Mouse (Mus musculus) midbrain, embryonic 14.5 days (tissue): ENCODE data around the gene Dmbt1. TPM values are rescaled to one million over a fixed set of nuclear protein-coding genes. Genes with fewer than 3 reads are reported as not detected.

ENCODE experiments used
- ATAC-seq: fragments of 200-750 bp; cut with Nextera tagmentation; 2 replicates; pipeline ENCODE4 v1.8.0; 2017; ENCODE audit warnings: moderate number of reproducible peaks, moderate library complexity; ENCODE audit not compliant: low FRiP score, low TSS enrichment
- DNase-seq: peaks from one replicate; pipeline ENCODE4 v3.0.0-alpha.2; 2015
- H3K27ac ChIP-seq: fragments of 300-500 bp; sonication (generic); replicated peaks from 2 replicates; pipeline ENCODE4 v1.5.1; 2014; ENCODE audit warnings: mild to moderate bottlenecking, low read depth, low read length, moderate library complexity
- H3K27me3 ChIP-seq: fragments of 300-500 bp; sonication (generic); 2 replicates; pipeline ENCODE4 v1.6.1; 2014; ENCODE audit warnings: low read length, control low read depth, mixed read lengths; ENCODE audit not compliant: control insufficient read depth, insufficient read depth
- H3K36me3 ChIP-seq: fragments of 300-500 bp; sonication (generic); 2 replicates; pipeline ENCODE4 v1.6.1; 2014; ENCODE audit warnings: low read length, control low read depth; ENCODE audit not compliant: control insufficient read depth, insufficient read depth
- H3K4me1 ChIP-seq: fragments of 300-500 bp; sonication (generic); 2 replicates; pipeline ENCODE4 v1.6.1; 2014; ENCODE audit warnings: mild to moderate bottlenecking, antibody characterized with exemption, low read length, control low read depth; ENCODE audit not compliant: control insufficient read depth, insufficient read depth
- H3K4me2 ChIP-seq: fragments of 300-500 bp; sonication (generic); 2 replicates; pipeline ENCODE4 v1.6.1; 2014; ENCODE audit warnings: mild to moderate bottlenecking, low read length, moderate library complexity
- H3K4me3 ChIP-seq: fragments of 300-500 bp; sonication (generic); replicated peaks from 2 replicates; pipeline ENCODE4 v1.5.1; 2014; ENCODE audit warnings: low read depth, low read length
- H3K9ac ChIP-seq: fragments of 300-500 bp; sonication (generic); replicated peaks from 2 replicates; pipeline ENCODE4 v1.6.1; 2014; ENCODE audit warnings: mild to moderate bottlenecking, low read length, moderate library complexity
- H3K9me3 ChIP-seq: fragments of 300-500 bp; sonication (generic); 2 replicates; pipeline ENCODE4 v1.6.1; 2016; ENCODE audit warnings: low read length, control low read depth, mixed read lengths; ENCODE audit not compliant: control insufficient read depth
- WGBS: fragments of 180-500 bp; shearing (Covaris S2); extraction: QIAGEN DNeasy Blood & Tissue Kit; methylation state at CpG from one replicate; pipeline ENCODE4 v1.1.7; 2014; 5-methylcytosine and 5-hydroxymethylcytosine counted together
- polyA plus RNA-seq: library from polyadenylated mRNA; unstranded; fragments of >200 nt; fragmentation: Nextera tagmentation; extraction: Ambion mirVana; gene quantifications from 2 replicates; pipeline ENCODE4 v1.2.1, GENCODE M21; 2014

The Dmbt1 gene
- not detected in 2 replicates for polyA plus RNA-seq

GRCm38 (mm10) chr7:131031755-131032154 lies at the start of gene Dmbt1:
Gene Dmbt1 (plus strand): TSS chr7:131032053.
- no peak for DNase-seq
- Histone ChIP-seq H3K27ac (no peak within 1 kb of the TSS), H3K4me1 (no peaks in the 10 kb centered on the region), H3K4me2 (no peak within 1 kb of the TSS), H3K4me3 (no peak within 1 kb of the TSS), H3K27me3 (no peaks in the 10 kb centered on the region), H3K9ac (no peak within 1 kb of the TSS), H3K36me3 (no peaks in the 10 kb centered on the region), H3K9me3 (no peaks in the 10 kb centered on the region)
- ATAC-seq: no peak
- WGBS: 88% methylated on average over 5 of the region's 5 CpGs

GRCm38 (mm10) chr7:130982371-130982770 lies 49.5 kb upstream of the Dmbt1 start:
- H3K27ac ChIP-seq: no peak overlapping the region
- DNase-seq (no peak), ATAC-seq (no peak)
- 58% methylated on average over 4 of the region's 4 CpGs for WGBS
- no peaks in the 10 kb centered on the region for H3K9me3 ChIP-seq
- no peak overlapping the region for H3K4me2 ChIP-seq
- no peaks in the 10 kb centered on the region for H3K36me3 ChIP-seq
- peaks cover 6% of the 10 kb centered on the region; the same call in 1 of the 2 replicates for H3K4me1 ChIP-seq
- H3K9ac ChIP-seq: no peak overlapping the region
- no peak overlapping the region for H3K4me3 ChIP-seq
- H3K27me3 ChIP-seq: no peaks in the 10 kb centered on the region

- Histone ChIP-seq H3K9ac (no peak overlapping the region), H3K27me3 (no peaks in the 10 kb centered on the region), H3K27ac (no peak overlapping the region), H3K36me3 (no peaks in the 10 kb centered on the region), H3K4me3 (no peak overlapping the region), H3K4me1 (peaks cover 2% of the 10 kb centered on the region; the same call in 1 of the 2 replicates), H3K9me3 (no peaks in the 10 kb centered on the region), H3K4me2 (no peak overlapping the region)
- ATAC-seq (no peak), DNase-seq (no peak)
- WGBS: 71% methylated on average over 3 of the region's 3 CpGs
These were observed 49.0 kb upstream of the Dmbt1 start for GRCm38 (mm10) chr7:130982881-130983280.

GRCm38 (mm10) chr7:130984294-130984693 lies 47.6 kb upstream of the Dmbt1 start:
- no peak overlapping the region for H3K27ac ChIP-seq
- H3K4me1 ChIP-seq: no peaks in the 10 kb centered on the region
- no peak overlapping the region for H3K4me3 ChIP-seq
- WGBS: 82% methylated on average over 7 of the region's 7 CpGs
- ATAC-seq: no peak
- no peaks in the 10 kb centered on the region for H3K9me3 ChIP-seq
- no peak for DNase-seq
- H3K36me3 ChIP-seq: no peaks in the 10 kb centered on the region
- no peak overlapping the region for H3K9ac ChIP-seq
- no peak overlapping the region for H3K4me2 ChIP-seq
- no peaks in the 10 kb centered on the region for H3K27me3 ChIP-seq

DNA sequence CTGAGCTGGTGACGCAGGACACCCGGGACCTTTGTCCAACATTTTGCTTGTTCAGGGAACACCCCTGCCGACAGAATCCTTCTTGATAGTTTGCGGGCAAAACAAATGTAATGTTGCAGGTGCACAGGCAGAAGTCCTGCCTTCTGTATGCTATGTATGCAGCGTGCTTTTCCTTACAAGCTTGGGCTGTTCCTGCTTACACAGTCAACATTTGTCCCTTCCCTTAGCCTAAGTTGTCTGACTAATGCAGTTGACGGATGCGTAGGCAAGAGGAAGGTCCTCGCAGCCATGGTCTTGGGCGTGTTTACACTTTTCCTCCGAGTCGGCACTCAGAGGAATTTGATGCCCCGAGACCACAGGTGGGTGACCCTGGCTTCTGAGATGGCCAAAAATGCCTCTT lies 46.7 kb upstream of the Dmbt1 start:
- H3K36me3 ChIP-seq: no peaks in the 10 kb centered on the region
- H3K27ac ChIP-seq: no peak overlapping the region
- 93% methylated on average over 12 of the region's 12 CpGs for WGBS
- H3K9me3 ChIP-seq: no peaks in the 10 kb centered on the region
- no peak overlapping the region for H3K4me3 ChIP-seq
- ATAC-seq (no peak), DNase-seq (no peak)
- no peaks in the 10 kb centered on the region for H3K4me1 ChIP-seq
- H3K4me2 ChIP-seq: no peak overlapping the region
- H3K9ac ChIP-seq: no peak overlapping the region
- no peaks in the 10 kb centered on the region for H3K27me3 ChIP-seq

- 89% methylated on average over 3 of the region's 3 CpGs for WGBS
- no peaks in the 10 kb centered on the region for H3K4me1 ChIP-seq
- DNase-seq (no peak), ATAC-seq (no peak)
- H3K4me2 ChIP-seq: no peak overlapping the region
- no peaks in the 10 kb centered on the region for H3K36me3 ChIP-seq
- H3K9ac ChIP-seq: no peak overlapping the region
- no peaks in the 10 kb centered on the region for H3K27me3 ChIP-seq
- H3K4me3 ChIP-seq: no peak overlapping the region
- no peaks in the 10 kb centered on the region for H3K9me3 ChIP-seq
- H3K27ac ChIP-seq: no peak overlapping the region
These were observed 46.1 kb upstream of the Dmbt1 start for GRCm38 (mm10) chr7:130985716-130986115.

- 85% methylated on average over 5 of the region's 5 CpGs for WGBS
- H3K36me3 ChIP-seq: no peaks in the 10 kb centered on the region
- H3K4me1 ChIP-seq: no peaks in the 10 kb centered on the region
- no peak overlapping the region for H3K4me2 ChIP-seq
- no peak overlapping the region for H3K9ac ChIP-seq
- DNase-seq (no peak), ATAC-seq (no peak)
- H3K4me3 ChIP-seq: no peak overlapping the region
- no peaks in the 10 kb centered on the region for H3K9me3 ChIP-seq
- H3K27ac ChIP-seq: no peak overlapping the region
- no peaks in the 10 kb centered on the region for H3K27me3 ChIP-seq
These were observed 43.7 kb upstream of the Dmbt1 start for GRCm38 (mm10) chr7:130988146-130988545.

DNA sequence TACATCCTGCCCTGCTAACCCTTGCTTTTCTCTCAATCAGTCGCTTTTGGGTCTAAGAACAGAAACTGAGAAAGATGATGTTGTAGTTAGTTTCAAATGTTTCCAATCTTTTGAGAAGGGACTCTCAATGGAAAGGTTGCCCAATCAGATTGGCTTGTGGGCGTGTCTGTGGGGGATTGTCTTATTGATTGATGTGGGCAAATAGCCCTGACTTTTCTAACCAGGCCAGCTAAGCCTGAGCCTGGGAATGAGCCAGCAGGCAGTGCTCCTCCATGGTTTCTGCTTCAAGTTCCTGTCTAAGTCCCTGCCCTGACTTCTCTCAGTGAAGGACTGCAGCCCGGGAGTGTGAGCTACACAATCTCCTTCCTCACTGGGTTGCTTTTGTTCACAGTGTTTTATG lies 42.5 kb upstream of the Dmbt1 start:
- Histone ChIP-seq H3K9me3 (no peaks in the 10 kb centered on the region), H3K27me3 (no peaks in the 10 kb centered on the region), H3K4me1 (no peaks in the 10 kb centered on the region), H3K27ac (no peak overlapping the region), H3K9ac (no peak overlapping the region), H3K4me3 (no peak overlapping the region), H3K4me2 (no peak overlapping the region), H3K36me3 (no peaks in the 10 kb centered on the region)
- WGBS: 52% methylated on average over 3 of the region's 3 CpGs
- no peak for DNase-seq
- no peak for ATAC-seq

DNA sequence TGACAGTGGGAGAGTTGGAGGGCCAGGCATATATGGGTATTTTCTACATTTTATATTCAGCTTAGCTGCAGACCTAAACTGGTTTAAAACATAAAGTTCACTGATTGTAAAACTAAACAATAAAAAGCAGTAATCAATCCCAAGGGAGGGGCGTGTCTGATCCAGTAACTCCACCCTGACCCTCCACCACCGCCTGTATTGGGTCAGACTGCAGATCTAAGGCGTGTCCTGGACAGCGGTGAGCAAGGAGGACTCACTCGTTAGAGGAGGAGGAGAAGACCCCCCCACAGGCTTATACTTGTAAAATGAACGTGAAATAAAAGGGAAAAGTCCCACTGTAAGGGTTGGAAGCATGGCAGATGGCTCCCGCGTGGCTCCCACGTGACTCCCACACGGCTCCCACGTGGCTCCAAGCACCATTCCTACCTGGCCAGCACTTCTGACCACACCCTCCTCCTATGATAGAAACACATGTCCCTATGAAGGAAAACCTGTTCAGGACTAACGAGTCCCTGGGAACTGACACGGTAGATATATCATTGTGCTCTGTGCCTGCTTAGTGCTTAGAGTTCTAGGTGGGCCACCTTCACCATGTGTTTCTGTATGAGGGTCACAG lies 40.6 kb upstream of the Dmbt1 start:
- H3K4me2 ChIP-seq: no peak overlapping the region
- no peak overlapping the region for H3K4me3 ChIP-seq

More for the DNA sequence above, 40.6 kb upstream of the Dmbt1 start:
- no peak for ATAC-seq
- Histone ChIP-seq H3K27ac (no peak overlapping the region), H3K36me3 (no peaks in the 10 kb centered on the region), H3K9ac (no peak overlapping the region), H3K4me1 (no peaks in the 10 kb centered on the region), H3K9me3 (no peaks in the 10 kb centered on the region), H3K27me3 (no peaks in the 10 kb centered on the region)
- WGBS: 88% methylated on average over 13 of the region's 13 CpGs
- no peak for DNase-seq
